In genomic region chr9:122263140-122263539, GRCm38 (mm10) we compare ENCODE assay signal across 14 mouse cellular contexts. TPM values are rescaled to one million over a fixed set of nuclear protein-coding genes. Genes with fewer than 3 reads are reported as not detected.
DNase-seq lines count a peak whose midpoint lies in the region; ATAC-seq and TF ChIP-seq lines count a peak whose summit lies in the region.
"Had no signal": no experiment of that assay in that cellular context is flagged by ENCODE, and none has a peak within 500 bp of the region (broad histone marks: within the 10 kb centered on the region; RNA-seq: fewer than 3 reads in every experiment).

No protein-coding gene starts in this region.

- TF ChIP-seq POLR2A in olfactory bulb, adult 2 months (IDR thresholded peaks at IDR 0.05; ENCODE audit: insufficient read depth, low read depth, low read length), result no peak

- H3K9ac ChIP-seq in liver, embryonic 14.5 days (replicated peaks), result no peak overlapping the region
- H3K9ac ChIP-seq in liver, embryonic 12.5 days, result no peak overlapping the region
- H3K9ac ChIP-seq: embryonic facial prominence, embryonic 15.5 days; neural tube, embryonic 13.5 days had no signal

- no peak for ATAC-seq in liver, embryonic 14.5 days (ENCODE audit: insufficient read depth)
- no peak for ATAC-seq in liver, embryonic 12.5 days
- no peak for ATAC-seq in erythroblast, adult 5-6 weeks (replicated peaks; ENCODE audit: low FRiP score, poor library complexity, severe bottlenecking)

- H3K4me3 ChIP-seq in liver, embryonic 14.5 days (ENCODE audit: insufficient read depth in 1 of 2, low read depth in 2 of 2, low read length in 2 of 2), result no peak overlapping the region
- H3K4me3 ChIP-seq in liver, embryonic 12.5 days, result no peak overlapping the region
- H3K4me3 ChIP-seq in E14TG2a.4 (replicated peaks; ENCODE audit: low read length), result peak overlapping the region; percentile 20; the same call in 1 of the 2 replicates
- no peak overlapping the region for H3K4me3 ChIP-seq in olfactory bulb, adult 2 months (ENCODE audit: insufficient read depth, low read depth, low read length)
- H3K4me3 ChIP-seq in forebrain, embryonic 10.5 days, result no peak overlapping the region
- H3K4me3 ChIP-seq: embryonic facial prominence, embryonic 15.5 days; neural tube, embryonic 13.5 days had no signal

- H3K4me1 ChIP-seq in liver, embryonic 14.5 days (replicated peaks; ENCODE audit: control insufficient read depth in 2 of 2, insufficient read depth in 2 of 2, low read length in 1 of 2), result no peaks in the 10 kb centered on the region
- no peaks in the 10 kb centered on the region for H3K4me1 ChIP-seq in liver, embryonic 12.5 days
- H3K4me1 ChIP-seq in E14TG2a.4 (replicated peaks; ENCODE audit: low read depth, low read length), result 0 out of 2 replicates have a peak, but pooled peaks cover 4% of the 10 kb centered on the region
- peaks cover 12% of the 10 kb centered on the region for H3K4me1 ChIP-seq in olfactory bulb, adult 2 months (ENCODE audit: control insufficient read depth, insufficient read depth, low read length)
- no peaks in the 10 kb centered on the region for H3K4me1 ChIP-seq in forebrain, embryonic 10.5 days
- H3K4me1 ChIP-seq: embryonic facial prominence, embryonic 15.5 days; neural tube, embryonic 13.5 days had no signal

- TF ChIP-seq EP300 in liver, embryonic 14.5 days (IDR thresholded peaks at IDR 0.05; ENCODE audit: low read depth), result no peak

- peak; percentile 60 for TF ChIP-seq CTCF in liver, embryonic 14.5 days (IDR thresholded peaks at IDR 0.05; ENCODE audit: low read depth)
- TF ChIP-seq CTCF in E14TG2a.4 (conservative IDR thresholded peaks at IDR 0.05; ENCODE audit: low read length), result peak; percentile 44
- peak; percentile 28; the same call in 1 of the 2 replicates for TF ChIP-seq CTCF in olfactory bulb, adult 2 months (IDR thresholded peaks at IDR 0.05; ENCODE audit: insufficient read depth, low read depth, low read length)

- no peak overlapping the region for H3K4me2 ChIP-seq in liver, embryonic 14.5 days (ENCODE audit: low read depth)
- H3K4me2 ChIP-seq in liver, embryonic 12.5 days, result no peak overlapping the region
- H3K4me2 ChIP-seq: embryonic facial prominence, embryonic 15.5 days; neural tube, embryonic 13.5 days had no signal

- H3K9me3 ChIP-seq in liver, embryonic 14.5 days (ENCODE audit: control insufficient read depth, low read length), result no peaks in the 10 kb centered on the region
- H3K9me3 ChIP-seq in liver, embryonic 12.5 days (replicated peaks), result no peaks in the 10 kb centered on the region
- no peaks in the 10 kb centered on the region for H3K9me3 ChIP-seq in E14TG2a.4 (ENCODE audit: low read length)
- no peaks in the 10 kb centered on the region for H3K9me3 ChIP-seq in forebrain, embryonic 10.5 days
- H3K9me3 ChIP-seq: embryonic facial prominence, embryonic 15.5 days; neural tube, embryonic 13.5 days had no signal

- H3K36me3 ChIP-seq in liver, embryonic 14.5 days (replicated peaks; ENCODE audit: control insufficient read depth, insufficient read depth, low read depth), result no peaks in the 10 kb centered on the region
- peaks cover 10% of the 10 kb centered on the region; the same call in 1 of the 2 replicates for H3K36me3 ChIP-seq in liver, embryonic 12.5 days
- no peaks in the 10 kb centered on the region for H3K36me3 ChIP-seq in E14TG2a.4 (ENCODE audit: insufficient read depth, low read length)
- peaks cover 47% of the 10 kb centered on the region for H3K36me3 ChIP-seq in forebrain, embryonic 10.5 days (replicated peaks)

- no peak for DNase-seq in liver, embryonic 14.5 days (ENCODE audit: low read depth in 3 of 3, low spot score in 3 of 3)
- peak; percentile 9 for DNase-seq in WW6 (ENCODE audit: low read depth, low spot score)
- DNase-seq in forebrain, embryonic 10.5 days (ENCODE audit: extremely low spot score, low spot score), result no peak
- no peak for DNase-seq in frontal cortex, postnatal 10 days (ENCODE audit: low spot score in 2 of 2)
- DNase-seq: adrenal gland, adult 8-10 months; cerebellum, adult 9-10 months; gastrocnemius, postnatal 25 days; heart, postnatal 36 days had no signal

- H3K27me3 ChIP-seq in liver, embryonic 14.5 days (ENCODE audit: control insufficient read depth, insufficient read depth, low read length), result no peaks in the 10 kb centered on the region
- H3K27me3 ChIP-seq in liver, embryonic 12.5 days (replicated peaks), result no peaks in the 10 kb centered on the region
- no peaks in the 10 kb centered on the region for H3K27me3 ChIP-seq in E14TG2a.4 (ENCODE audit: insufficient read depth, low read length)
- no peaks in the 10 kb centered on the region for H3K27me3 ChIP-seq in forebrain, embryonic 10.5 days (ENCODE audit: poor library complexity, severe bottlenecking)
- H3K27me3 ChIP-seq: embryonic facial prominence, embryonic 15.5 days; neural tube, embryonic 13.5 days had no signal

- no peak overlapping the region for H3K27ac ChIP-seq in liver, embryonic 14.5 days
- no peak overlapping the region for H3K27ac ChIP-seq in liver, embryonic 12.5 days
- H3K27ac ChIP-seq in olfactory bulb, adult 2 months (ENCODE audit: insufficient read depth, low read depth, low read length), result no peak overlapping the region; the same call in 1 of the 2 replicates
- H3K27ac ChIP-seq in forebrain, embryonic 10.5 days, result no peak overlapping the region
- H3K27ac ChIP-seq: embryonic facial prominence, embryonic 15.5 days; neural tube, embryonic 13.5 days had no signal

RNA-seq across cellular contexts. Expression of gene Ano10, which starts 31.1 kb away (rescaled TPM):
- polyA plus RNA-seq in liver, embryonic 14.5 days (2012; rRNA removed), result 6.4 and 6.9 TPM in 2 replicates
- polyA plus RNA-seq in liver, embryonic 14.5 days (2014; fragmentation: Nextera tagmentation; extraction: Ambion mirVana), result 11.2 and 11.4 TPM in 2 replicates
- 10.9 and 11.2 TPM in 2 replicates for polyA plus RNA-seq in liver, embryonic 12.5 days (2016; fragmentation: Nextera tagmentation; extraction: Ambion mirVana)
- not detected in 2 replicates for polyA plus RNA-seq in olfactory bulb, adult 2 months (2012; ENCODE audit: insufficient read depth, insufficient read length, low replicate concordance, missing spikeins)
- 29.9 and 31.1 TPM in 2 replicates for polyA plus RNA-seq in forebrain, embryonic 10.5 days (2016; fragmentation: Nextera tagmentation; extraction: Ambion mirVana)
- total RNA-seq in erythroblast, adult 5-6 weeks (2015; ENCODE audit: low replicate concordance), result 14.8 and 31.1 TPM in 2 replicates
- total RNA-seq in erythroblast, adult 5-6 weeks (2017; ENCODE audit: low replicate concordance), result 6.4 and 7.4 TPM in 2 replicates
